Mouse (Mus musculus): ENCODE data around the gene Macrod2. TPM values are rescaled to one million over a fixed set of nuclear protein-coding genes. Genes with fewer than 3 reads are reported as not detected.

Macrod2 gene
- polyA plus RNA-seq, 1 experiment from 2014 or later: 90.5 TPM

- H3K4me3 ChIP-seq: no peak overlapping the region
- H3K4me2 ChIP-seq: no peak overlapping the region; the same call in 1 of the 2 replicates
- H3K4me1 ChIP-seq: 0 out of 2 replicates have a peak, but pooled peaks cover 5% of the 10 kb centered on the region
- no peaks in the 10 kb centered on the region for H3K36me3 ChIP-seq (replicated peaks)
- H3K9ac ChIP-seq: no peak overlapping the region
- WGBS: 47% methylated on average over 16 of the region's 16 CpGs
- H3K9me3 ChIP-seq: no peaks in the 10 kb centered on the region
- no peak for ATAC-seq (replicated peaks)
- no peak overlapping the region for H3K27ac ChIP-seq
- H3K27me3 ChIP-seq (replicated peaks): no peaks in the 10 kb centered on the region
These were observed 1039.8 kb downstream of the Macrod2 start for GRCm38 (mm10) chr2:141434731-141435570.

- Histone ChIP-seq H3K9me3 (no peaks in the 10 kb centered on the region), H3K27me3 (replicated peaks) (no peaks in the 10 kb centered on the region), H3K4me3 (no peak overlapping the region), H3K36me3 (replicated peaks) (no peaks in the 10 kb centered on the region), H3K4me1 (no peaks in the 10 kb centered on the region), H3K27ac (no peak overlapping the region), H3K4me2 (no peak overlapping the region), H3K9ac (no peak overlapping the region)
- 70% methylated on average over 2 of the region's 2 CpGs for whole genome bisulfite sequencing
- ATAC-seq (replicated peaks): no peak
These were observed 1046.8 kb downstream of the Macrod2 start for GRCm38 (mm10) chr2:141441896-141442295.

GRCm38 (mm10) chr2:141449078-141449680 is 1054.1 kb downstream of the Macrod2 start:
- Histone ChIP-seq H3K4me2 (no peak overlapping the region), H3K27me3 (replicated peaks) (no peaks in the 10 kb centered on the region), H3K27ac (no peak overlapping the region), H3K4me1 (no peaks in the 10 kb centered on the region), H3K36me3 (replicated peaks) (no peaks in the 10 kb centered on the region), H3K9ac (no peak overlapping the region), H3K9me3 (no peaks in the 10 kb centered on the region), H3K4me3 (no peak overlapping the region)
- ATAC-seq (replicated peaks): no peak
- WGBS: 54% methylated on average over 2 of the region's 2 CpGs

GRCm38 (mm10) chr2:141463946-141464345 is 1068.8 kb downstream of the Macrod2 start:
- WGBS: 96% methylated on average over 1 of the region's 1 CpGs
- no peak for ATAC-seq (replicated peaks)
- no peaks in the 10 kb centered on the region for H3K4me1 ChIP-seq

DNA sequence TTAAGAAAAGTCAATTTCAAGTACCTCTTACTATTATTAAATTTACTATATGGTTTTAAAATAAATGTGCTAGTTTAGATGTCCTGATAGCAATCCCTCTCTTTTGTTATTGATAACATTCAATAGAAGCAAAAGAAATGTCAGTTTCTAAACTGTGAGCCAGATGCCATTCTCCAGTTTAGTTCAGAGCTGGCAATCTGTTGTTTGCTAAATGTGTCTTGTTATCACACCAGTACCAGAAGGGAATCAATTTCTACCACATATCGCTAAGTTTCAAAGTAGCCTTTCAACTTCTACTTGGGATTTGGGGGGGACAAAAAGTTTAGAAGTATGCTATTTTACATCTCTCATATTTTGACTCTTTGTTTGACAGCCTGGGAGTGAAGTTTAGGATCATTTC is 1077.7 kb downstream of the Macrod2 start:
- H3K36me3 ChIP-seq (replicated peaks): no peaks in the 10 kb centered on the region
- H3K9me3 ChIP-seq: no peaks in the 10 kb centered on the region
- ATAC-seq (replicated peaks): no peak
- no peaks in the 10 kb centered on the region for H3K4me1 ChIP-seq
- no peak overlapping the region for H3K4me2 ChIP-seq
- no peaks in the 10 kb centered on the region for H3K27me3 ChIP-seq (replicated peaks)
- no peak overlapping the region for H3K4me3 ChIP-seq
- WGBS: 94% methylated on average over 1 of the region's 1 CpGs
- no peak overlapping the region for H3K9ac ChIP-seq
- no peak overlapping the region for H3K27ac ChIP-seq

More at GRCm38 (mm10) chr2:141463946-141464345, 1068.8 kb downstream of the Macrod2 start:
- H3K27ac ChIP-seq: no peak overlapping the region
- no peaks in the 10 kb centered on the region for H3K36me3 ChIP-seq (replicated peaks)
- H3K27me3 ChIP-seq (replicated peaks): no peaks in the 10 kb centered on the region
- no peak overlapping the region for H3K4me3 ChIP-seq
- no peak overlapping the region for H3K4me2 ChIP-seq
- H3K9me3 ChIP-seq: no peaks in the 10 kb centered on the region
- no peak overlapping the region for H3K9ac ChIP-seq

DNA sequence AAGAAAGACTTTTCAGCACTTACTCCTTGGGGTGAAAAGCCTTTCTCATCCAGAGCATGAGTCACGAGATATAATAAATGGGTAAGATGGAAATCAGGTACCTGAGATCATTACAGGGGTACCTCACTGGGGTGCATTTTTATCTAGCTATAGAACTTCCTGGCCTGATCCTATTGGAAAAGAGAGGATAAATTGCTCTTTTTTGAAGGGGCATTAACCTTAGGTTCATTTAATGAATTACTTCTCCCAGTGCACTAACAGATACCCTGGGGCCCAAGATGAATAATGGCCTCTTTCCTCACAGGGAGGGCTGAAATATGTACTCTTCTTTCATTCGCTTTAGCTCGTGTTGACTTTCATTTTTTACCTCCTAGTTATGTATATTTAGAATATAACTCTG is 1082.5 kb downstream of the Macrod2 start:
- H3K9me3 ChIP-seq: no peaks in the 10 kb centered on the region
- H3K9ac ChIP-seq: no peak overlapping the region
- no peaks in the 10 kb centered on the region for H3K4me1 ChIP-seq
- no peaks in the 10 kb centered on the region for H3K27me3 ChIP-seq (replicated peaks)
- 78% methylated on average over 3 of the region's 3 CpGs for WGBS
- H3K36me3 ChIP-seq (replicated peaks): no peaks in the 10 kb centered on the region
- no peak for ATAC-seq (replicated peaks)
- no peak overlapping the region for H3K4me2 ChIP-seq
- no peak overlapping the region for H3K27ac ChIP-seq
- H3K4me3 ChIP-seq: no peak overlapping the region

DNA sequence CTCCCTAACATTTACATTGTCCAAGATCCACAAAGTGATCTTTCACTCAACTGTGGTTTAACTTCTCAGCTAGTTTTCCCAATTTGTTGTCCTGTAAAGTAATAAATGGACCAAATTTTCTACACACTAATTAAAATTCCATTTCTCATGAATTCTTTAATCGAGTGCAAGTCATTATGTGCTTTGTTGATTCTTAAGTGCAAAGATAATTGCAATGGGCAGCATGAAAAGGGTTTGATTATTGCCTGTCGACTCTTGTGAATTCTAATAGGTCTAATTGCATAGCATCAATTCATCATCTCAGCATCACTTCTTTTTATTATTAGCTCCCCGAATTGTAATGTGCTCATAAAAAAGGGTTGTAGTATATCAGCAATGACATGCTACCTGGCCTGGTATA is 1095.4 kb downstream of the Macrod2 start:
- Histone ChIP-seq H3K4me1 (no peaks in the 10 kb centered on the region), H3K4me3 (no peak overlapping the region), H3K27ac (no peak overlapping the region), H3K27me3 (replicated peaks) (no peaks in the 10 kb centered on the region), H3K36me3 (replicated peaks) (no peaks in the 10 kb centered on the region), H3K9ac (no peak overlapping the region), H3K9me3 (no peaks in the 10 kb centered on the region), H3K4me2 (no peak overlapping the region)
- WGBS: 63% methylated on average over 3 of the region's 3 CpGs
- ATAC-seq (replicated peaks): no peak

DNA sequence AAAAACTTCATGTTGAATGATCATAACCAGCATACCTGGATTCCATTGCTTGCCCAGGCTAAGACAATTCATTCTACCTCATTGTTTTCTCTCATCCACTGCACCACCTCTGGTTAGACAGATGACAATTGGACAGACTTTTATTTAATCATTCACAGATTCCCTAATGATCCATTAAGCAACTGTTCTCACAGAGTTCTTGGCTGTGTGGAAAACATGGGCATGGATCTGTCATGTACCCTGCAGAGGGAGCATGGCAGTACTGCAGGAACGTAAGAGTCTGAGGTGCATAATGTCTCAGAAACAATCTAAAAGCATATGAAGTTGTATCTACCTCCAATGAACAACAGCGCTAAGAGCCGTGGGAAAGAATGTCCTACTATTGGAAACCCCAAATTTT is 1110.3 kb downstream of the Macrod2 start:
- Histone ChIP-seq H3K27ac (no peak overlapping the region), H3K27me3 (replicated peaks) (no peaks in the 10 kb centered on the region), H3K9ac (no peak overlapping the region), H3K4me1 (peaks cover 7% of the 10 kb centered on the region; the same call in 1 of the 2 replicates), H3K9me3 (no peaks in the 10 kb centered on the region), H3K4me2 (no peak overlapping the region), H3K4me3 (no peak overlapping the region), H3K36me3 (replicated peaks) (no peaks in the 10 kb centered on the region)
- WGBS: 95% methylated on average over 3 of the region's 3 CpGs
- ATAC-seq (replicated peaks): no peak

- 45% methylated on average over 9 of the region's 9 CpGs for WGBS
- Histone ChIP-seq H3K9ac (no peak overlapping the region), H3K27ac (0 out of 2 replicates have a peak overlapping the region, but pooled peaks have one; percentile 17), H3K36me3 (replicated peaks) (no peaks in the 10 kb centered on the region), H3K9me3 (no peaks in the 10 kb centered on the region), H3K4me1 (peaks cover 7% of the 10 kb centered on the region; the same call in 1 of the 2 replicates), H3K4me2 (no peak overlapping the region), H3K27me3 (replicated peaks) (no peaks in the 10 kb centered on the region), H3K4me3 (no peak overlapping the region)
- peak; percentile 80 for ATAC-seq (replicated peaks)
These were observed 1113.1 kb downstream of the Macrod2 start for GRCm38 (mm10) chr2:141507929-141508897.

GRCm38 (mm10) chr2:141514976-141515375 is 1119.9 kb downstream of the Macrod2 start:
- H3K4me2 ChIP-seq: no peak overlapping the region
- no peaks in the 10 kb centered on the region for H3K9me3 ChIP-seq
- H3K27ac ChIP-seq: no peak overlapping the region
- ATAC-seq (replicated peaks): no peak
- H3K4me1 ChIP-seq: no peaks in the 10 kb centered on the region
- no peaks in the 10 kb centered on the region for H3K36me3 ChIP-seq (replicated peaks)
- no peak overlapping the region for H3K4me3 ChIP-seq
- no peak overlapping the region for H3K9ac ChIP-seq
- no peaks in the 10 kb centered on the region for H3K27me3 ChIP-seq (replicated peaks)
- 82% methylated on average over 3 of the region's 3 CpGs for WGBS

GRCm38 (mm10) chr2:141522081-141522480 is 1127.0 kb downstream of the Macrod2 start:
- no peak overlapping the region for H3K27ac ChIP-seq
- no peak overlapping the region for H3K4me2 ChIP-seq
- H3K9me3 ChIP-seq: no peaks in the 10 kb centered on the region
- 59% methylated on average over 4 of the region's 4 CpGs for WGBS
- H3K9ac ChIP-seq: no peak overlapping the region
- no peak overlapping the region for H3K4me3 ChIP-seq
- H3K4me1 ChIP-seq: 0 out of 2 replicates have a peak, but pooled peaks cover 2% of the 10 kb centered on the region
- H3K36me3 ChIP-seq (replicated peaks): no peaks in the 10 kb centered on the region
- no peaks in the 10 kb centered on the region for H3K27me3 ChIP-seq (replicated peaks)
- no peak for ATAC-seq (replicated peaks)

GRCm38 (mm10) chr2:141545877-141546276 is 1150.8 kb downstream of the Macrod2 start:
- Histone ChIP-seq H3K9ac (no peak overlapping the region), H3K36me3 (replicated peaks) (no peaks in the 10 kb centered on the region), H3K9me3 (no peaks in the 10 kb centered on the region), H3K4me1 (no peaks in the 10 kb centered on the region), H3K27ac (no peak overlapping the region), H3K27me3 (replicated peaks) (no peaks in the 10 kb centered on the region), H3K4me2 (no peak overlapping the region), H3K4me3 (no peak overlapping the region)
- ATAC-seq (replicated peaks): no peak

All from midbrain, embryonic 15.5 days (tissue).